Mouse (Mus musculus): ENCODE measurements around the gene Slc25a25.
A peak's percentile ranks its signal among the peaks of the same experiment; 100 is the strongest.

Gene Slc25a25

GRCm38 (mm10) chr2:32455101-32455500 lies 3.9 kb upstream of the Slc25a25 start:
- no peak for DNase-seq

GRCm38 (mm10) chr2:32454633-32455032 lies 3.4 kb upstream of the Slc25a25 start:
- no peak for DNase-seq

GRCm38 (mm10) chr2:32453641-32454303 lies 2.5 kb upstream of the Slc25a25 start:
- DNase-seq: no peak

GRCm38 (mm10) chr2:32452441-32452971 lies 1.3 kb upstream of the Slc25a25 start:
- peak; percentile 15 for DNase-seq

- DNase-seq: peak; percentile 99
These were observed 676 bp upstream of the Slc25a25 start for GRCm38 (mm10) chr2:32451870-32452372.

GRCm38 (mm10) chr2:32449761-32450754 lies 1.2 kb downstream of the Slc25a25 start, which contains the start of gene Naif1:
Gene Naif1, plus strand, starts transcription at chr2:32450457.
- peak; percentile 19 for DNase-seq

- no peak for DNase-seq
These were observed 2.8 kb downstream of the Slc25a25 start for GRCm38 (mm10) chr2:32448480-32448879.

GRCm38 (mm10) chr2:32447264-32447936 lies 3.8 kb downstream of the Slc25a25 start:
- peak; percentile 50 for DNase-seq

GRCm38 (mm10) chr2:32445535-32445934 lies 5.7 kb downstream of the Slc25a25 start:
- DNase-seq: no peak

- no peak for DNase-seq
These were observed 9.7 kb downstream of the Slc25a25 start for GRCm38 (mm10) chr2:32441550-32441949.

GRCm38 (mm10) chr2:32440632-32441031 lies 10.6 kb downstream of the Slc25a25 start:
- DNase-seq: no peak

- no peak for DNase-seq
These were observed 11.1 kb downstream of the Slc25a25 start for GRCm38 (mm10) chr2:32440164-32440563.

GRCm38 (mm10) chr2:32439177-32439576 lies 12.1 kb downstream of the Slc25a25 start:
- no peak for DNase-seq

- no peak for DNase-seq
These were observed 12.5 kb downstream of the Slc25a25 start for GRCm38 (mm10) chr2:32438733-32439132.

- no peak for DNase-seq
These were observed 13.6 kb downstream of the Slc25a25 start for GRCm38 (mm10) chr2:32437612-32438166.

GRCm38 (mm10) chr2:32436686-32437372 lies 14.4 kb downstream of the Slc25a25 start:
- no peak for DNase-seq

- DNase-seq: peak; percentile 84
These were observed 20.3 kb downstream of the Slc25a25 start for GRCm38 (mm10) chr2:32430701-32431676.

GRCm38 (mm10) chr2:32429215-32429891 lies 21.9 kb downstream of the Slc25a25 start:
- DNase-seq: no peak

GRCm38 (mm10) chr2:32428262-32428722 lies 23.0 kb downstream of the Slc25a25 start:
- peak; percentile 65 for DNase-seq

GRCm38 (mm10) chr2:32427720-32428119 lies 23.5 kb downstream of the Slc25a25 start:
- DNase-seq: no peak

Data from right cerebral cortex, postnatal 25 days (tissue).